Mouse (Mus musculus): Measurements from ENCODE around the gene Xiap. TPM values are rescaled to one million over a fixed set of nuclear protein-coding genes. Genes with fewer than 3 reads are reported as not detected.
"Not testable (repeated sequence)": the region's sequence is repeated elsewhere in the genome, so short reads cannot be mapped to it uniquely, and the experiment has no call there.

Xiap gene
- total RNA-seq (2021): 10 to 100 TPM; 36.6 to 39.9 TPM
- long read RNA-seq, experiment 1, partial matches to known transcripts: 0 of 4 reads
- long read RNA-seq, experiment 1, other reads (novel, unspliced or antisense): 4 of 4 reads
- long read RNA-seq, experiment 2, partial matches to known transcripts: 1 of 7 reads
- long read RNA-seq, experiment 2, other reads (novel, unspliced or antisense): 6 of 7 reads

DNA sequence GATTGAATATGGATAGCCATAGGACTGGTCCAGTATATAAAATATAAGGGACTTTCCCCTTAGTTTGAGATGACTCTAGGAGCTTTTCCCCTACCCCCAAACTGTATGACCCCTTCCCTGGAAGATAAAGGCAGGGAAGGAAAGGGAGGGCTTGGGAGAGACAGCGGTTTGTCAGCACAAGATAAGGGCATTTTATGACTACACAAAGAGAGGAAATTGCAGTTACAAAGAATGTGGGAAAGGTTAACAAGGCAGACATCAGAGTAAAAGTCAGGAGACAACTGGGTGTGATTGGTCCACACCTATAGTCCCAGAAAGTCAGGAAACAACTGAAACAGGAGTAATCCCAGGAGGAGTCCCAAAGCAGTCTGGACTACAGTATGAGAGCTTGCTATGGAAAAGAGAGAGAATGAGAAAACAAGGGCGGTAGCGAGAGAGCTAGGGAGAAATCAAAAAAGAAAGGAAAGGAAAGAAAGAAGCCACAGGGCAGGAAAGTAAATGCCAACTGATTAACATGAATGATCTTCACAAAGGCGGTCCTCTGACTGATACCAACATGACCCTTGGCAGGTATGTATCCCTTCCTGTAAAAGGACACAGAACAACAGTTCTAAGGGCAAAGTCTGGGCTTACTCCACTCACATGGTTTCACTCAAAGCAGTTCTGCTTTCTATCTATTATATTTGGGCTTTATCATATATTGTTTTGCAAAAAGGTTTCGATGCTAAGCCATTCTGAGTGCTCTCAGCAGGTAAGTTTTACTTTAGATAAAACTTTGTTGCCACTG, at the start of gene Xiap:
Xiap (plus strand) TSS at position 398 of the 787 bp plus-strand sequence.
- intact Hi-C loops (cut with DNase I): no loop called here
- no peak for DNase-seq

DNA sequence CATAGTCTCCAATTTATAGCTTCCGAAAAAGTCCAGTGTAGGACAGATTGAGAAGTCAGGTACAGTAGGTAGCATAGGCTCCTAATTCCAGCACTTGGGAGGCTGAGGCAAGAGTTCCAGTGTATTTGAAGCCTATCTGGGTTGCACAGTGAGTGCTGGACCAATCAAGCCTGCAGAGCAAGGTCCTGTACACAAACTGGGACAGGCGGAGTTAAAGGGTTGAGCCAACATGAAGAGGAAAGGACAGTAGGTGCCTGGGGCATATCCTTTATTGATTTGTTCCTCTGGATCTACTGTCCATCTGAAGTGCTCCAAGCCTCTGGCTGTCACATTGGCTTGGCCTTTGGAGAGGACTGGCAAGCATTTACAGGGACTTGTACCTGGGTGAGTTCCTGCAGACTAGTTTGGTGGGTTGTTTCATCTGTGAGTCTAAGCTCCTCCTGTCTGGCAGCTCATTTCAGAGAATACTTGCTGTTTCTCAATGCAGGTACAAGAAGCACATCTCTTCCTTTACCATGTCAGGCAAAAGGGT, 46.7 kb upstream of the Xiap start:
- intact Hi-C loops (cut with DNase I): no loop called here
- no peak for DNase-seq

DNA sequence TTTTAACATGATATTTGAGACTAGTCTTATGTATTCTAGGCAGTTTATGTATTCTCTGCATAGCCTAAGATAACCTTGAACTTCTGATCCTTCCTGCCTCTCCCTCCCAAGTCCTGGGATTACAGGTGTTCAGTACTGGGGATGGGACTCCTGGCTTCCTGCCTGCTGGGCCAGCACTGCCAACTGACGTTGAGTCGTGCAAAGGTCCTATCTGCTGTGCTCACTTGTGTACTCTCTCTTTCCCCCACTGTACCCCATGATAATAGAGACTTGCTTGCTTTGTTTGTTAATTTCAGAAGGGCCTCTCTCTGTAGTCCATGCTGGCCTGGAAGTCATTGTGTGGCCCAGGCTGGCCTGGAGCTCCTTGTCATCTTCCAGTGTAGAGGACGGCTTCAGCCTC, 45.7 kb upstream of the Xiap start:
- intact Hi-C loops (cut with DNase I): no loop called here
- no peak for DNase-seq

DNA sequence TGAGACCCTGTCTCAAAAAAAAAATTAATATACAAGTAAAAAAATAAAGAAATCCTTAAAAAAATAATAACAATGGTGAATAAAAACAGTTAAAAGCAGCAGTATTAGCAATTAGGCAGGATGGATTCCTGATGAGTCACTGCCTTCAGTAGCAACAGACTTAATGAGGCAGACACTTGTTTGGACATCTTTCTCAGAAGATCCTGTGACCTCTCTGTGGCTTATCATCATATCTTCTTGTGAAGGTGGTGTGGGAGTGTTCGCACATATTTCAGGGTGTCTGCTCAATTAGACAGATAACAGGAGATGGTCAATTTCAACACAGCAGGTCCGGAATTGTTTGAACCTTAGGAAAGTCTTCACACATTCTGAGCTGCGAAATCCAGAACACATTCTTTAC, 45.0 kb upstream of the Xiap start:
- DNase-seq: no peak
- intact Hi-C loops (cut with DNase I): no loop called here

DNA sequence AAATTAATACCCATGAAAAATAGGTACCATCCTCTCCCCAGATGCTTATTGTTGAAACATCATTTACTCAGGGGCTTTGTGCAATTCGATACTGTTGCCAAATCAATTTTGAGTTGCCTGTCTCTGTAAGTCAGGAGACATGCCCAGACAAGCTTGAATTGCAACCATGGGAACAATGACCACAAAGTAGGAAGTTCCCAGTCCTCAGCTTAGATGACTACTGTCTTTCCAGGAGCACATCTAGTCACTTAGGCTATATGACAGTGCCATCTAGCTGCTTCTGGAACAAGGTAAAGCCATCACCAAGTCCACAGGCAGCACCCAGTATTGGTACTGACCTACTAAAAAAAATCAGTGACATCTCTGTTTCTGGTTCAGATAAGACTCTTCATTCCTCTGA, 41.4 kb upstream of the Xiap start:
- intact Hi-C loops (cut with DNase I): no loop called here
- DNase-seq: no peak

DNA sequence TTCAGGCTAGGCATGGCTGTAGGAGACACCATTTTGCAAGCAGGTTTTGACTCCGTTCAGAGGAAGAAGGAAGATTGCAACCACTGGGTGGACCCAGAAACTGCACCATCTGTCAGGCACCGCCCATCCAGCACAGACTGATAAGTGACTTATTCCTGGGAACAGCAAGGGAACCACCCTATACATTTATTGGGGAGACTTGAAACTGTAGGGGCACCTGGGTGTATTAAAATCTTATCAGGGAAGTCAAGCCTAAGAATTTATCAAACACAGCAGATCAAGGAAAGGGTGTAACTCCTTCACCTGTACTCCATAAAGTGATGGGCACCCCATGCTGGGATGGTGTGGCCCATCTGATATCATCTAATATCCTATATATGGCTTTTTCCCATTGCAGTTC, 40.0 kb upstream of the Xiap start:
- no peak for DNase-seq
- intact Hi-C loops (cut with DNase I): no loop called here

DNA sequence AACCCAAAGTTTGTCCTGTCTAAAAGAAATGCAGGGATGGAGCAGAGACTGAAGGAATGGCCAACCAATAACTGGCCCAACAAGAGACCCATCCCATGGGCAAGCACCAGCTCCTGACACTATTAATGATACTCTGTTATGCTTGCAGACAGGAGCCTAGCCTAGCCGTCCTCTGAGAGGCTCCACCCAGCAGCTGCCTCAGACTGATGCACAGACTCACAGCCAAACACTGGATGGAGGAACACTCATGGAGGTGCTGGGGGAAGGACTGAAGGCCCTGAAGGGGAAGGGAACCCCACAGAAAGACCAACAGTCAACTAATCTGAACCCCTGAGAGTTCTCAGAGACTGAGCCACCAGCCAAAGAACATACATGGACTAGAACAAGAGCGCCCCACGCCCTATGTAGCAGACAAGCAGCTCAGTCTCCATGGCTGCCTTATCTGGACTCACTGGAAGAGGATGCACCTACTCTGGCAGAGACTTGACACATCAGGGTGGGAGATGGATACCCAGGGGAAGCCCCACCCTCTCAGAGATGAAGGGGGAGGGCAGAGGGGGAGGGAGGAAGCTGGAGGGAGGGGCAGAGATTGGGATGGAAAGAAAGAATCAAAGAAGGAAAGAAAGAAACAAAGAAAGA, 33.6 kb upstream of the Xiap start:
- DNase-seq: not testable (repeated sequence)
- intact Hi-C loops (cut with DNase I): loop anchor here (2.0 kb wide), 1 partner anchor 17 kb away; no protein-coding TSS in a partner anchor

DNA sequence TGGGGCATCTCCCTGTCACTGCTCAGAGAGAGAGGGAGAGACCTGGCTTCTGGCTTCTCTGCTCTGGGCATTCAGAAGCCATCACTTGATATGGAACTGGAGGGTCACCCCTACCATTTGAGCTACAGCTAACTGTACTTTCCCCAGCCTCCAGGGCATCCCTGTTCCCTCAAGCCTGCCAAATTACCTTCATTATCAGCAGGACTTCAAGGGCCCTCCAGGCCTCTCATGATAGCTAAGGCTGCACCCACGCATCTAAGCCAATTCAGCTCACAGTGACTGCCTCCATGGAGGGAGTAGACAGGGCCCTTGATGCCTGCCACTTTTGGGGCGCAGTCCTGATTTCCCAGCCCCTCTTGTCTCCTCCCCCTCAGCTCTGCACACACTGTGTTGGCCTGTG, 32.5 kb upstream of the Xiap start:
- intact Hi-C loops (cut with DNase I); DNase-seq: not testable (repeated sequence)

DNA sequence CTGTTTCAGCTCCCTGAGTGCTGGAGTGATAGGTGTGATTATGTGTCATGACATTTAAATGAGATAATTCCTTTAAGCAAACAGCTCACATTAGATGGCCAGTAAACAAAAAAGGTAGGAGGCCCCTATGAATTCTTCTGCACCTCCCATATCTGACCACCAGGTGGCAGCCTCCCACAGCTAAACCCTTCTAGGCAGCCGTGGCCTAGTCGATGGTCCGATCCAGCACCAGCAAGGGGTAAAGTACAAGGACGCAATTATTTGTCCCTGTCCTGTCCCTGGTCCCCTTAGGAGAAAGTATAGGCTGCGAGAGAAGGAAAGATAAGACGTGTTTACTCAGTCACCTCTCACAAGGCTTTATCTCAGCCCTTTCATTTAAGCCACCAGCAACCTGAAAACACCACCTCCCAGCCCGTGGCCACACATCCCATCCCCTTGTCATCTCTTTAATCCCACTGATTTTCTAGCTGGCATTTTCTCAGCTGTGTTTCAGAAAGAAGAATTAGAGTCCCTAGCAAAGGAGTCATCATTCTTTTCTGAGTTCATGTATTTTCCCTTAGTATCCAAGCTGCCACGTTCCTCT, 26.3 kb upstream of the Xiap start:
- intact Hi-C loops (cut with DNase I): loop anchor here (2.0 to 10.0 kb wide), 4 partner anchors 34 to 202 kb away; partner anchors contain the start of gene Stag2
- DNase-seq: peak; percentile 74 to 82

DNA sequence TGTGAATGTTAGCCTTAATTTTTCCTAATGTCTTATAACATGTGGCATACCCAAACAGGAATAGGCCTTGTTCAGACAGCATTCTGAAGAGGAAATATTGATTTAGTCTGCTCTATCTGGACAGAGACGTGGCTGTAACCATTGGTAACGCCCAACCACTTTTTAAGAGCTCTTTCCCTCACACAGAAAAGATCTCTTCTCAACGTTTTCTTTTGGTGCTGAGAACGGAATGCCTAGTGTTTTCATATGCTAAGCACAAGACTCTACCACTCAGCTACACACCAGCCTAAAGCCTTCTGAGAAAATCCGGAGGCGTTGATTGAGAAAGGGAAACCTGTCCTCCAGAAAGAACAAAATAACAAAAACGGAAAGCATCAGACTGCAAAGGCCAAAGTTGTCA, 25.6 kb upstream of the Xiap start:
- DNase-seq: no peak
- intact Hi-C loops (cut with DNase I): loop anchor here (2.0 to 10.0 kb wide), 4 partner anchors 33 to 201 kb away; partner anchors contain the start of gene Stag2

DNA sequence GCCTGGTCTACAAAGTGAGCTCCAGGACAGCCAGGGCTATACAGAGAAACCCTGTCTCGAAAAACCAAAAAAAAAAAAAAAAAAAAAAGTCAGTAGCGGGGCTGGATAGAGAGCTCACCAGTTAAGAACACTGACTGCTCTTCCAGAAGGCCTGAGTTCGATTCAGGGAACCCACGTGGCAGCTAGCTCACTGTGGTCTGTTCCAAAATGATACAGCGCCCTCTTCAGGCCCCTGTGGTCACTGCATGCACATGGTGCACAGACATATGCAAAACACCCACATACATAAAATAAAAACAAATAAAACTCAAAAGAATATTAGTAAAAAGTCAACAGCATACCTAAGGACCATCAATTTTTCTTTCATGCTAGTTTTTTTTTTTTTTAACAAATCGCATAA, 20.0 kb upstream of the Xiap start:
- intact Hi-C loops (cut with DNase I): loop anchor here (10.0 kb wide), 1 partner anchor 195 kb away; no protein-coding TSS in a partner anchor
- DNase-seq: no peak

DNA sequence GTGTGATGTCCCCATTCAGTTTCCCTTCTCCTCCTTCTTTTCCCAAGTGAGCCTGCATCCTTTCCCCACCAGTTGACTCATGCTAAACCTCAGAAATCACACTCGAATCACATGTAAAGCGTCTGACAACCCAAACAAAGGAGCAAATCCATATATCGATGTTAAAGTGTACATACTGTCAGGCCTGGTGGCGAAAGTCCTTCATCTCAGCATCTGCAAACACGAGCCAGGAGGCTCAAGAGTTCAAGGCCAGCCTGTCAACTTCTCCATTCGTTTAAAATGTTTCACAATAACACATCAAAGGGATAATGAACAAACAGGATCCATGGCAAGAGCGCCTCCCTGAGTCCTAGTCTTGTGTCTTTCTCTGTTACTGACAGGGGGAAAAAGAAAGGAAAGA, 14.5 kb upstream of the Xiap start:
- intact Hi-C loops (cut with DNase I): no loop called here
- no peak for DNase-seq

DNA sequence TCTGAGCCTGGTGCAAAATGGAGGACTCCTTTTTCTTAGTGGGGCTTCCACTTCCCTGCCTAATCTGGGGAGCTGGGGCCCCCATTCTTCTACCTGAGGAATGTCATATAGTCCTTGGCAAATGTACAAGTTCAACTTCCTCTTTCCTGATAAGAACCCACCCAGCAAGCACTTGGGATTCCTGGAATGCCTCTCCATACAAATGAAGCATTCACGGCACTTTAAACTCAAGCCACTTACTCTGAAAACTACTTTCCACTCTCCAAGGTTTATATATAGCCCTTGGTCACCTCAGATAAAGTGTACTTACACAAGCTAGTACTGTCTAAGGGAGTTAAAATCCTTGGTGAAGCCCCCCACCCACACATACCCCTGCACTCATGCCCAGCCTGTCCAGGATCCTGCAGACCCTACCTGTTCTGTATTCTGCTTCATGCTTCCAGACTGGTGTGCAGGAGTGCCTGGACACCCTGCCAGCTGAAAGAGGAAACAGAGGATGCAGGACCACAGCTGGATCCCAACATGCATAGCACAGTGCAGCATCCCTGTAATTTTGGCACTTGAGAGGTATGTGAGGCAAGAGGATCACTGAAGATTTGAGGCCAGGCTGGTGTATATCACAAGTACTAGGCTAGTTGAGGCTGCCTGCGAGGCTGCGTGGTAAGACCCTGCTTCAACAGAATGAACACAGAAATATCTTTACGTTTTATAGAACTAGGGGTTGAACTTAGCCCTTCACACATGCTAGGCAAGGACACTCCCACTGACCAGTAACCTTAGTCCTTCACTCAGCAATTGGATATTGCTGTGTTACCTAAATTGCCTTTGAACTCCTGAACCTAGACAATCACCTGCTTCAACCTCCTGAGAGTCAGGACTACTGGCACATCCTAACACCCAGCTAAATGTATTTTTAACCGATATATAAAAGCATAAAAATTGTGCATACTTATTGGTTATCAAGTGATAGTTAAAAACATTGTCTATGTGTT, 8.5 kb upstream of the Xiap start:
- DNase-seq: no peak
- intact Hi-C loops (cut with DNase I): no loop called here

DNA sequence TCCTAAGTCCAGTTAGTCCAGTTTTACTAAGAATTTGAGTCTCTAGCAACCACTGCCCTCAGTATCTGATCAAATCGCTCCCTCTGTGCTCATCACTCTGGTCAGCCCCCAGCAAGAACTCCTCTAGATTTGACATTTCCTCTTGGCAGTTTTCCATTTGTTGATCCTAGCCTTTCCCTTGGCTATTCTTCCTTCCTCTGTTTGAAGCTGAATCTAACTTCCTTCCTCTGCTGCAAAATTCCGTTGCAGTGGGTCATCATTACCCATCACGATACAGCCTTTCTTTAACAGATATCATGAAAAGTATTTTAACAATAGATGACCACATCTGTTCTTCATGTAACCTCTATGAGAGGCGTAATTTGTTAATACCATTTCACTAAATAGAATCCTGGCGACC, 2.5 kb upstream of the Xiap start:
- intact Hi-C loops (cut with DNase I): no loop called here
- no peak for DNase-seq

DNA sequence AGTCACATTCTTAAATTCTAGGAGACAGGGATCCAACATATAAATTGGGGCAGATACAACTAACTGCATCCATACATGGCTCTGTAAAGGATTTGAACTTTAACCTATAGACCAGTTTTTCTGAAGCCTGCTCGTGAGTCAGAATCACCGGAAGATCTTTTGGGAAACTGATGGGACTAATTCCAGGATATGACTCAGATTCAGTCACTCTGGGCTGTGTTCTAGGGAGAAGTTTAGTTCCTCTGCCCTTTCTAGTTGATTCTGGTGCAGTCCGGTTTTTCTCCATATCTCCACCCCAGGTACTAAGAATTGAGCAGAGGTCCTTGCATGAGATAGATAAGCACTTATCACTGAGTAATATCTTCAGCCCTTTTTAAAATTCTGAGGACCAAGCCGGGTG, 1.6 kb upstream of the Xiap start:
- intact Hi-C loops (cut with DNase I): no loop called here
- no peak for DNase-seq

DNA sequence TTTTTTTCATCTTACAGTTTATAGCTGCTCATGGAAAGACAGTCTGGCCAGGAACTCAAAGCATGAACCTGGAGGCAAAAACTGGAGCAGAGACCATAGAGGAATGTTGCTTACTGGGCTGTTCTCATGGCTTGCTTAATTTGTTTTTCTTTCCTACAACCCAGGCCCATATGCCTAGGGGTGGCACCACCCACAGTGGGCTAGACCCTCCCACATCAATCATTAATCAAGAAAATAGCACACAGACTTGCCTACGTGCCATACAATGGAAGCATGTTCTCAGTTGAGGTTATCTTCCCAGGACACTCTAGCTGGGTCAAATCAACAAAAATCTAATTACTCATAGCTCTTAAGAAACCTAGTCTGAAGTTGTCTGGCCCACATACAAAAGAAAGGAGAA, 4.1 kb downstream of the Xiap start:
- no peak for DNase-seq
- intact Hi-C loops (cut with DNase I): no loop called here

DNA sequence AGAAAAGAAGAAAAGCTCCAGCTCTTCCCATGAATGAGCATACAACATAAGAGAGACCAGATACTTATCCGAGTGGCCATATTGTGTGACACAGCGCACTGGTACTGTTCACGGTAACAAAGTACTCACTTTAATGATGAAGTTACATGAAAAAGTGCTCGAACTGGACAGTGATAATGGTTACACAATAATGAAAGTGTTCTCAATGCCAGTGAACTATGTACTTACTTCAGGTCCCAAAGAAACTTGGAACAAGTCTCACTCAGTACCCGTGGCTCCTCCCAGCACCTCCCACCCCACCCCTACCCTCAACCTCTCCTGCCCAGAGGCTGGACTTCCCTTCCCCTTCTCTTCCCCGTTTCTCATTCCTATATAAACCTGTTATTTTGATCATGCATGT, 5.6 kb downstream of the Xiap start:
- intact Hi-C loops (cut with DNase I): loop anchor here (5.0 kb wide), 2 partner anchors 33 to 82 kb away; partner anchors contain the start of gene Stag2
- DNase-seq: no peak

DNA sequence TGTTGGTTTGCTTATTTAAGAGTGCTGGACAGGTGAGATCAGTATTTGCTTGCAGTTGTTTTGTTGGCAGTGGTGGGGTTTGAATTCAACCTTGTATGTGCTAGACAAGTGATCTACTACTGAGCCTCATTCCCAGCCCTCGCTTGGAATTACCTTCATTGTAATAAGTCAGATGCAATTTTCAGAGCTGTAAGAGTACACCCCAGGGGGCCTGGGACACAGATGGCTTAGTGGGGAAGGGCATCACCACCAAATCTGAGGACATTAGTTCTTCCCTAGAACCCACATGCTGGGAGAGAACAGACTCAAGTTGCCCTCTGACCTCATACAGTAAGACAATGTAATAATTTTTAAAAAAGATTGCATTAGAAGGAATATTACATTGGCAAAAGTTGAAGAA, 7.3 kb downstream of the Xiap start:
- no peak for DNase-seq
- intact Hi-C loops (cut with DNase I): loop anchor here (5.0 kb wide), 2 partner anchors 34 to 81 kb away; partner anchors contain the start of gene Stag2

DNA sequence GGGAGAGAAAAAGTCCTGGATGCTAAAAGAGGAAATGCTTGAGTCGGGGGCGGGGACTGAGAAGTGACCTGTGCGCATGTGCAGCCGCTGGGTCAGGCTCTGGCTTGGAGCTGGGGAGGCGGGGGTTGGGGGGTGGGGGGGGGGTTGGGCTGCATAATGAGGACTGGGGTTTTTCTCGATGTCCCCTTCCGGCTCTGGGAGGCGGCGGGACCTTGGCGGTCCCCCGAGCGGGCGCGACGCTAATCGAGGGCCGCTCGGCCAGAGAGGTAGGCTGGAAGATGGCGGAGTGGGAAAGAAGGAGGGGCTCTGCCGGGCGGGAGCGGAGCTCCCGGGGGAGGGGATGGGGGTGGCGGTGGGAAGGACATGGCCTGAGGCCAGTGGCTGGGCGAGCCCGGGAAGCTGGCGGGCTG, 8.3 kb downstream of the Xiap start:
- intact Hi-C loops (cut with DNase I): loop anchor here (5.0 kb wide), 2 partner anchors 35 to 80 kb away; partner anchors contain the start of gene Stag2
- peak; percentile 78 to 80 for DNase-seq

Data from heart, postnatal 14 days (tissue).